Mouse (Mus musculus) hindbrain, embryonic 16.5 days (tissue): ENCODE data around the gene Frmd4b. TPM values are rescaled to one million over a fixed set of nuclear protein-coding genes. Genes with fewer than 3 reads are reported as not detected.

Experiments
- ATAC-seq: fragments of 200-750 bp; cut with Nextera tagmentation; 2 replicates; pipeline ENCODE4 v1.8.0; 2017; ENCODE audit warnings: moderate TSS enrichment, moderate library complexity
- H3K27ac ChIP-seq: fragments of 300-500 bp; sonication (generic); 2 replicates; pipeline ENCODE4 v1.5.1; 2014; ENCODE audit warnings: low read depth, mild to moderate bottlenecking, control low read depth, low read length, moderate library complexity
- H3K27me3 ChIP-seq: fragments of 300-500 bp; sonication (generic); replicated peaks from 2 replicates; pipeline ENCODE4 v1.6.1; 2014; ENCODE audit warnings: low read length; ENCODE audit not compliant: control insufficient read depth, insufficient read depth
- H3K36me3 ChIP-seq: fragments of 300-500 bp; sonication (generic); 2 replicates; pipeline ENCODE4 v1.6.1; 2014; ENCODE audit warnings: mild to moderate bottlenecking, low read length, moderate library complexity, mixed read lengths; ENCODE audit not compliant: control insufficient read depth, insufficient read depth
- H3K4me1 ChIP-seq: fragments of 300-500 bp; sonication (generic); 2 replicates; pipeline ENCODE4 v1.6.1; 2014; ENCODE audit warnings: low read depth, low read length; ENCODE audit not compliant: control insufficient read depth, insufficient read depth
- H3K4me2 ChIP-seq: fragments of 300-500 bp; sonication (generic); 2 replicates; pipeline ENCODE4 v1.6.1; 2014; ENCODE audit warnings: mild to moderate bottlenecking, low read length, control low read depth, moderate library complexity
- H3K4me3 ChIP-seq: fragments of 300-500 bp; sonication (generic); 2 replicates; pipeline ENCODE4 v1.5.1; 2014; ENCODE audit warnings: mild to moderate bottlenecking, low read length, control low read depth, moderate library complexity
- H3K9ac ChIP-seq: fragments of 300-500 bp; sonication (generic); 2 replicates; pipeline ENCODE4 v1.6.1; 2014; ENCODE audit warnings: low read depth, mild to moderate bottlenecking, control low read depth, low read length, moderate library complexity
- H3K9me3 ChIP-seq: fragments of 300-500 bp; sonication (generic); 2 replicates; pipeline ENCODE4 v1.6.1; 2014; ENCODE audit warnings: mild to moderate bottlenecking, low read length, moderate library complexity; ENCODE audit not compliant: control insufficient read depth
- WGBS: fragments of 180-500 bp; shearing (Covaris S2); extraction: QIAGEN DNeasy Blood & Tissue Kit; methylation state at CpG from one replicate; pipeline ENCODE4 v1.1.7; 2014; 5-methylcytosine and 5-hydroxymethylcytosine counted together
- polyA plus RNA-seq: library from polyadenylated mRNA; unstranded; fragments of >200 nt; fragmentation: Nextera tagmentation; extraction: Ambion mirVana; gene quantifications from 2 replicates; pipeline ENCODE4 v1.2.1, GENCODE M21; 2015

Gene Frmd4b
- polyA plus RNA-seq, result 15.8 and 22.2 TPM in 2 replicates

DNA sequence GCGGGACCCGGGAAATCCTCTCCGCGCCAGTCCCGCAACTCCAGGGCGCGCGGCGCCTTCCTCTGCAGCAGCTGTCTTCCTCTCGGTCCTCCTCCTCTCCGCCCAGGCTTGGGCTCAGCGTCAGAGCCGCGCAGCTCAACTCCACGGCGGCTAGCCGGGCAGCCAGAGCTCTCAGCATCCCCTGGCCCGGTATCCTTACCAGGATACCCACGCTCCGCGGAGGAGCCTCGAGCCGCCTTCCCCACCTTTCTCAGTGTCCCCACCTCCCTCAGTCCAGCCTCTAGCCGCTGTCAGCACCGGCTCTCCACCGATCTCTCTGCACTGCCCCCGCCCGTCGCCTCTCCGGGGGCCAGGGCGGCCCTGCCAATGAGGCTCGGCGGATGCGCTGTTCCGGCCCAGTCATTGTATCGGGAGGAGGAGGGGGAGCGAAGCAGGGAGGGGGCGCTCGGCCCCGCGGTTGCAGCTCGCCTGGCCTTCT, at the start of gene Frmd4b:
Frmd4b (minus strand) TSS at position 276 of the 478 bp plus-strand sequence.
- peak within 1 kb of the TSS; percentile 81 for H3K9ac ChIP-seq
- peak within 1 kb of the TSS; percentile 76 for H3K4me3 ChIP-seq
- peaks cover 3% of the 10 kb centered on the region; the same call in 1 of the 2 replicates for H3K4me1 ChIP-seq
- no peaks in the 10 kb centered on the region for H3K36me3 ChIP-seq
- no peaks in the 10 kb centered on the region for H3K27me3 ChIP-seq
- H3K9me3 ChIP-seq, result no peaks in the 10 kb centered on the region
- peak within 1 kb of the TSS; percentile 92 for H3K27ac ChIP-seq
- under 1% methylated on average over 42 of the region's 42 CpGs for WGBS
- ATAC-seq, result peak; percentile 96
- peak within 1 kb of the TSS; percentile 73 for H3K4me2 ChIP-seq

DNA sequence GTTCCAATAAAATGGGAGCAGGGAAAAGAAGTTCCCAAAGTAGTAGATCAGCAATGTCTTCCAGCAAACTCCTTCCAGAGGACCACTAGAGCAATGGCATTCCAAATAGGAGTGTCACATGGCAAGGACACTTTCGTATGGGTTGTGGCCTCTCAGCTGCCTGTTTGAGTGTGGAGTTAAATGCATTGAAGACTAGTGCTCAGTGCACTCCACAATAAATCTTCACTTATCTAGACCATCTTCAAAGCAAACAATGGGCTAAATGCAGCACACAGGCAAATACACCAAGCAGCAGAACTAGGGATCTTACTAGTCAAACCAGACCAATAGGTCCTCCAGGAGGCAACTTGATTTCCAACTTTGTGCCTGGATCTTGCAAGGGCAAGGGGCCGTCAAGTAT, 49.1 kb upstream of the Frmd4b start:
- Histone ChIP-seq H3K27ac (no peak overlapping the region), H3K27me3 (no peaks in the 10 kb centered on the region), H3K4me3 (no peak overlapping the region), H3K9me3 (no peaks in the 10 kb centered on the region), H3K4me1 (peaks cover 8% of the 10 kb centered on the region), H3K4me2 (no peak overlapping the region), H3K36me3 (no peaks in the 10 kb centered on the region), H3K9ac (no peak overlapping the region)
- WGBS, result 11% methylated on average over 2 of the region's 2 CpGs
- no peak for ATAC-seq

DNA sequence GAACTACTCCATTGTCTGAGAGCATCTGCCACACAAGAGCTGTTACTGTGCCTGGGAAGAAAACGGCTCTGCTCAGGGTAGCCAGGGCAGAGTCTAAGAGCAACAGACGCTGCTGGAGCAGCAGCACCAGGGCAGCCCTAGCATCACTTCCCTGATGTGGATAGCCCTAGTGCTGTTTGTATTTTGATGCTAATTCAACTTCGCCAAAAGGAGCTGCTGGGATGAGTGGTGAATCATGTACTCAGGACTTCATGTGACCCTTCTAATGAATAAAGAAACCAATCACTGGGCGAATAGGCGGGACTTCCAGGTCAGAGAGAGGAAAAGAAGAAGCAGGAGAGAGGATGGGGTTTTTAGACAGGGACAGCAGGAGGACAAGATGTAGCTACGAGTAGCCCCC, 41.6 kb upstream of the Frmd4b start:
- H3K4me2 ChIP-seq, result no peak overlapping the region
- H3K27me3 ChIP-seq, result no peaks in the 10 kb centered on the region
- WGBS, result 80% methylated on average over 6 of the region's 6 CpGs
- no peaks in the 10 kb centered on the region for H3K36me3 ChIP-seq
- H3K9ac ChIP-seq, result no peak overlapping the region
- H3K9me3 ChIP-seq, result no peaks in the 10 kb centered on the region
- H3K4me1 ChIP-seq, result no peaks in the 10 kb centered on the region
- H3K27ac ChIP-seq, result no peak overlapping the region
- H3K4me3 ChIP-seq, result no peak overlapping the region
- ATAC-seq, result no peak

DNA sequence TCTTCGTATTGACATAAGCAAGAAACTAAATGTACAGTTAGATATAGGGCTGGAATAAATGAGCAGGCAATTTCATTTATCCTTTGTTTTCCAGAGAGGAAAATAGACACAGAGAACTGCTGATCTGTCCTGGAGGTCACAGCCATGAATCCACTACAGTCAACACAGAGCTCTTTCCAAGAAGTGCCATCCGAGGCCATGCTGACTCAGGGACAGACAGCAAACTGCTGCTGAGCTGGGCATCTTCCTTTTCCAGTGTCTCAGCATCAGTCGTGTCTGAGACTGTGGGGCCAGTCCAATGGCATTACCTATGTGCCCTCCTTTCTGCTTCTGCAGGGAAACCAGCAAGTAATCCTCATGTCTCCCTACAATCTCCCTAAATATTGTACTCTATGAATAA, 38.6 kb upstream of the Frmd4b start:
- Histone ChIP-seq H3K9ac (no peak overlapping the region), H3K4me2 (no peak overlapping the region), H3K36me3 (no peaks in the 10 kb centered on the region), H3K9me3 (no peaks in the 10 kb centered on the region), H3K4me3 (no peak overlapping the region), H3K4me1 (no peaks in the 10 kb centered on the region), H3K27me3 (no peaks in the 10 kb centered on the region), H3K27ac (no peak overlapping the region)
- WGBS, result 86% methylated on average over 3 of the region's 3 CpGs
- ATAC-seq, result no peak

DNA sequence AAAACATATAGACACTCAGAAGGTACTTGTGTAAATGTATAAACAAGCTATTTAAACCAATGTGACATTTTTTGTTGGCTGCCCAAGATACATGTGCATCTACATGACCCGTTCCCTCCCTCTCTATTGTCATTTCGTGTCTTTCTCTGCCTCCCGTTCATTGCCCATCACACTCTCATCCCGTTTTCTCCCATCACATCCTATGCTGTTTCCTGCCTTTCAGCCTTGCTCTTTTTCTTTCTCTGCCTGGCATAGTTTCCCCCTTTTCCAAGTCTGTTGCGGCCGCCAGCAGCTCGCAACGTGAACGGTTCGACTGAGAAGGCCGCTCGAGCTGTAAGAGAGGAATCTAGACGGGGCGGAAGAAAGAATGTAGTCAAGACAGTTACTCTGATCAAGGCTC, 30.2 kb upstream of the Frmd4b start:
- H3K9ac ChIP-seq, result no peak overlapping the region
- no peak overlapping the region for H3K4me2 ChIP-seq
- H3K4me1 ChIP-seq, result no peaks in the 10 kb centered on the region
- H3K36me3 ChIP-seq, result no peaks in the 10 kb centered on the region
- H3K4me3 ChIP-seq, result no peak overlapping the region
- H3K27ac ChIP-seq, result no peak overlapping the region
- no peak for ATAC-seq
- no peaks in the 10 kb centered on the region for H3K9me3 ChIP-seq
- WGBS, result 89% methylated on average over 14 of the region's 14 CpGs
- H3K27me3 ChIP-seq, result no peaks in the 10 kb centered on the region

DNA sequence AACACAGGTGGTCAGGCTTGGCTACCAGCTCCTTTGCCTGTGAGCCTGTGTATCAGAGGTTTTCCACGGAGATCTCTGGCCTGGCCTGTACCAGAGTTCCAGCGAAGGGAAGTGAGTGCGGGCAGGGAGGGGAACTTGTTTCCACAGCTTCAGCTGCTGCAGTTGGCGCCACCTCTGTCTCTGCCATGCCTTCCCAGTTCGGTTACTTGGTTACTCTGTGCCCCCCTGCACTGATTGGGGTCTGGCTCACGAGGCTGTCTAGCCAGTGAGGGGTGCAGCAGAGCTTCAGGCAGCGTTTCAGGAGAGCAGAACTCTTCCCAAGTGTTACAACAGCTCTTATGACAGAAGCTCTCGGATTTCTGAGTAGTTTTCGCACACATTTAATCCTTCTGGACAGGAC, 6.0 kb upstream of the Frmd4b start:
- Histone ChIP-seq H3K27ac (no peak overlapping the region), H3K4me3 (no peak overlapping the region), H3K36me3 (no peaks in the 10 kb centered on the region), H3K9me3 (no peaks in the 10 kb centered on the region), H3K27me3 (no peaks in the 10 kb centered on the region), H3K9ac (no peak overlapping the region), H3K4me2 (no peak overlapping the region), H3K4me1 (no peaks in the 10 kb centered on the region)
- no peak for ATAC-seq
- WGBS, result 53% methylated on average over 9 of the region's 9 CpGs

DNA sequence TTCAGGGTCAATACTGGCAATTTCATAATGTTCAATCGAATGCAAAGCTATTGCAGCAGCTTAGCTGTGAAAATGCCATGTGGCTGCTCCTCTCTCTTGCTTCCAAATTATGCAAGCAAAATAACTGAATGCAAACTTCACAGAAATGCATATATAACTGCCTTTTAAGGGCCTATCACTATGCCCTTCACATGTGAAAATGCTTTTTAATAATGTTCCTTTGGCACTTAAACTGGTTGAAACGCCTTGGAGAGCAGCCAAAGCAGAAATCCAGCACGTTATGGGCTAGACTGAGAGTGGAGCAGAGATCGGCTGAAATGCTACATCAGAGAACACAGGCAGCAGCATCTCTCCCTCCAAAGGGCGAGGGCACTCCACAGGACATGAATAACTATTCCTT, 4.9 kb upstream of the Frmd4b start:
- H3K9ac ChIP-seq, result no peak overlapping the region
- no peak for ATAC-seq
- WGBS, result 44% methylated on average over 5 of the region's 5 CpGs
- no peaks in the 10 kb centered on the region for H3K36me3 ChIP-seq
- no peaks in the 10 kb centered on the region for H3K27me3 ChIP-seq
- H3K4me3 ChIP-seq, result no peak overlapping the region
- H3K9me3 ChIP-seq, result no peaks in the 10 kb centered on the region
- no peak overlapping the region for H3K4me2 ChIP-seq
- no peaks in the 10 kb centered on the region for H3K4me1 ChIP-seq
- no peak overlapping the region for H3K27ac ChIP-seq

DNA sequence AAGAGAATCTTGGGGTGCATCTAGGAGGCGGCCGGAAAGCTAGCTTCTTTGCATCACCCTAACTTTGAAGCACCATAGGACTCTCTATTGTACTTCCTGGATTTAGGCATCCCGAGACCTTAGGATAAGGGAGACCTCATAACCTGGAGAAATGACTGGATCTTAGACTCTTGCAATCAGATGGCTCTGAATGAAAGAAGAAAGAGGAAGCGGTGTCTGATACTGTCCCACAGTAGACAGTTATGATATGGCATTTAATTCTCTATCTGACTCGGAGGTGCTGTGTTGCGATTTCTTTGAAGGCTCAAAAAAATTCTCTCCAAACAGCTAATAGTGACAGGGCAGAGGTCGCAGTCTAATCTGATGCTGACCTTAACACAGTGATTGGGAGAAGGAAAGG, 433 bp upstream of the Frmd4b start:
- H3K9me3 ChIP-seq, result no peaks in the 10 kb centered on the region
- H3K36me3 ChIP-seq, result no peaks in the 10 kb centered on the region
- H3K9ac ChIP-seq, result peak overlapping the region; percentile 81
- peak overlapping the region; percentile 76 for H3K4me3 ChIP-seq
- no peak for ATAC-seq
- WGBS, result 24% methylated on average over 7 of the region's 7 CpGs
- peaks cover 3% of the 10 kb centered on the region; the same call in 1 of the 2 replicates for H3K4me1 ChIP-seq
- peak overlapping the region; percentile 73 for H3K4me2 ChIP-seq
- H3K27ac ChIP-seq, result peak overlapping the region; percentile 92
- H3K27me3 ChIP-seq, result no peaks in the 10 kb centered on the region

DNA sequence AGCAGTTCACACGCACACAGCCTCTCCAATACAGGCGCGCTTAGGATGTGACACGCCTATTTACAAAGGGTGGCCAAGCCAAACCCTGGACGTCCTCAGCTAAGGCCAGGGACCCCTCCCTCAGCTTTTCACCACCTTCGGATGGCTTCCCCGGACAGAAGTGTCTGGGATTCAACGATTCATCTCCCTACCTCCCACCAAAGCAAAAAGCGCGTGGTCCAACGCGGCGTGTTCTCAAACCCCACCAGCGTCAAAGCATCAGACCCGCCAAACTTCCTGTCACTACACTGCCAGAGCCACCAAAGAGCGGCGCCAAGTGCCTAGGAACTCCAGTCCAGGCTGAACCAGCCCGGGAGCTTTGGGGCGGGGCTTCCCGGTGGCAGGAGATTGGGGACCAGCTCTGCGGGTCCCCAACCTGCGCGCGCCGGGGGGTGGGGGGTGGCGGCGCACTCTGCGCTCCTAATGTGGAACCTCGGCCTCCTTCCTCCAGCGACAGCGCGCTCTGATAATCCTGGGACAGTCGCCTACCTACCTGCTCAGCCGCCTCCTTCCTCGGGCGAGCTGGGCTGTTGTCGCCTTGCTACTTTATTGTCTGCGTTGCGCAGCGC, 579 bp downstream of the Frmd4b start:
- Histone ChIP-seq H3K27ac (peak overlapping the region; percentile 92), H3K27me3 (no peaks in the 10 kb centered on the region), H3K9ac (peak overlapping the region; percentile 81), H3K36me3 (no peaks in the 10 kb centered on the region), H3K9me3 (no peaks in the 10 kb centered on the region), H3K4me2 (peak overlapping the region; percentile 73), H3K4me1 (peaks cover 3% of the 10 kb centered on the region; the same call in 1 of the 2 replicates), H3K4me3 (peak overlapping the region; percentile 76)
- peak; percentile 70 for ATAC-seq
- under 1% methylated on average over 40 of the region's 40 CpGs for WGBS
